Mouse (Mus musculus): ENCODE measurements at regions not wholly inside any gene's neighbourhood (a gene's known extent, or its start where the extent isn't known, plus 50 kb on each side); places are given as distances from the start of the nearest gene placed in this dataset.

GRCm38 (mm10) chr2:171766193-171766930, 276.9 kb downstream of the Cbln4 start:
- 64% methylated on average over 7 of the region's 7 CpGs for WGBS
- H3K4me2 ChIP-seq: no peak overlapping the region

GRCm38 (mm10) chr2:171765071-171765470, 278.2 kb downstream of the Cbln4 start:
- H3K9ac ChIP-seq: no peak overlapping the region
- WGBS: 81% methylated on average over 4 of the region's 4 CpGs
- no peaks in the 10 kb centered on the region for H3K9me3 ChIP-seq
- H3K27me3 ChIP-seq (replicated peaks): no peaks in the 10 kb centered on the region
- no peak overlapping the region for H3K27ac ChIP-seq
- no peaks in the 10 kb centered on the region for H3K36me3 ChIP-seq
- H3K4me1 ChIP-seq: no peaks in the 10 kb centered on the region
- H3K4me2 ChIP-seq: no peak overlapping the region
- no peak for ATAC-seq (ENCODE audit: insufficient read depth, low FRiP score, low read depth)
- H3K4me3 ChIP-seq (replicated peaks): no peak overlapping the region

More at GRCm38 (mm10) chr2:171766193-171766930, 276.9 kb downstream of the Cbln4 start:
- H3K9me3 ChIP-seq: no peaks in the 10 kb centered on the region
- H3K4me3 ChIP-seq (replicated peaks): no peak overlapping the region
- H3K4me1 ChIP-seq: no peaks in the 10 kb centered on the region
- no peak overlapping the region for H3K27ac ChIP-seq
- ATAC-seq (ENCODE audit: insufficient read depth, low FRiP score, low read depth): no peak
- no peaks in the 10 kb centered on the region for H3K27me3 ChIP-seq (replicated peaks)
- no peak overlapping the region for H3K9ac ChIP-seq
- no peaks in the 10 kb centered on the region for H3K36me3 ChIP-seq

DNA sequence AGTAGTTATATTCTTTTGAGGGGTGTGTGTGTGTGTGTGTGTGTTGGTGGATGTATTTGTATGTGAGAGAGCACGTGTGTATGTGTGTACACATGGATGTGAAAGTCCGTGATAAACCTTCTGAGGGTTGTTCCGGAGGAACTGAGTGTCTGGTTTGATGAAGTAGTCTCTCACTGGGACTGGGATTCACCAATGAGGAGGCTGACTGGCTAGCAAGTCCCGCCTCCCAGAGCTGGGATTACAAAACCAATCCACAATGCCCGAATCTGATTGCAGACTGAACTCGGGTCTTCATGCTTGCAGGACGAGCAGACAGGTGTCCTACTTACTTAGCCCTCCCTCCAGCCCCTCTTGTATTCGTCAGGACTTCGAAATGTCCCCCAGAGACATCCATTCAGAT, 289.8 kb downstream of the Cbln4 start:
- 72% methylated on average over 9 of the region's 9 CpGs for WGBS
- no peak for ATAC-seq (ENCODE audit: insufficient read depth, low FRiP score, low read depth)

DNA sequence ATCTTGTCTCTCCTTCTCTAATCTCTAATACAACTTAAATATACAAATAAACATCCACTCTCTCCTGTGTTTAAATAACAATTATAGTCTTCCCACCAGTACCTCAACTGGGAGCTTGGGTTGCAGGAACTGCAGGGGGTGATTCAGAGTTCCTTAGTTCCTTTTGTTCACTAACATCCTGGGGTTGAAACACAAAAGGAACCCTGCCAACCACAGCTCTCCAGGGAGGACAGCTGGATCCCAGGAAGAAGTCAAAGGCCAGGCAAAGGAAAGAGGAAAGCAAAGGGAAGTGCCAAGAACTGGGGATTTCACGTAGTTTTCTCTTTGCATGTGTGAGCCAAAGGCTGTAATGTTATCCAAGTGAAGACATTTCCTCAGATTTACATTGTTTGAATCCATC, 296.1 kb downstream of the Cbln4 start:
- ATAC-seq (ENCODE audit: insufficient read depth, low FRiP score, low read depth): no peak
- 33% methylated on average over 1 of the region's 1 CpGs for WGBS
- H3K27ac ChIP-seq: no peak overlapping the region
- H3K9ac ChIP-seq: no peak overlapping the region
- no peaks in the 10 kb centered on the region for H3K4me1 ChIP-seq
- no peak overlapping the region for H3K4me3 ChIP-seq (replicated peaks)
- H3K36me3 ChIP-seq: no peaks in the 10 kb centered on the region
- H3K9me3 ChIP-seq: no peaks in the 10 kb centered on the region
- H3K4me2 ChIP-seq: no peak overlapping the region
- H3K27me3 ChIP-seq (replicated peaks): no peaks in the 10 kb centered on the region

More for the DNA sequence above, 289.8 kb downstream of the Cbln4 start:
- Histone ChIP-seq H3K9ac (no peak overlapping the region), H3K36me3 (no peaks in the 10 kb centered on the region), H3K4me2 (no peak overlapping the region), H3K4me3 (replicated peaks) (no peak overlapping the region), H3K9me3 (no peaks in the 10 kb centered on the region), H3K27me3 (replicated peaks) (no peaks in the 10 kb centered on the region), H3K27ac (no peak overlapping the region), H3K4me1 (no peaks in the 10 kb centered on the region)

DNA sequence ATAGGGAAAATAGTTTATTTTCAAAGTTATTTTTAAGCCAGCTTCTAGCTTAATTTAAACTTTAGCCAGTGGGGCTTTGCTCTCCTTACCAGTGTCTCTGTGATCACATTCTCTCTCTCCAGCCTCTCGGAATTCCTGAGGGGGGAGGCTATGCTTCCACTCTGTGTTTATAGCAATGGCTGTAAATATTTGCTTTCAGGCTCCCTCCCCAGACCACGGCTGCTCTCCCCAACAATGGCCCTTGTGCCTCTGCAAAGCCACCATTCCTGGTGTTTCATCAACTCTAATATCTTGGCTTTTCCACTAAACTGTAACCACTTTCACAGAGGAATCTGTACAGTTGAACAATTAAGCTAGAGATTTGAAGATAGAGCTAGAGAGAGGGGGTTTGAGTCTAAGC, 300.2 kb downstream of the Cbln4 start:
- Histone ChIP-seq H3K4me2 (no peak overlapping the region), H3K27ac (no peak overlapping the region), H3K4me3 (replicated peaks) (no peak overlapping the region), H3K27me3 (replicated peaks) (no peaks in the 10 kb centered on the region), H3K4me1 (no peaks in the 10 kb centered on the region), H3K36me3 (no peaks in the 10 kb centered on the region), H3K9ac (no peak overlapping the region), H3K9me3 (no peaks in the 10 kb centered on the region)
- WGBS: 17% methylated on average over 2 of the region's 2 CpGs
- no peak for ATAC-seq (ENCODE audit: insufficient read depth, low FRiP score, low read depth)

DNA sequence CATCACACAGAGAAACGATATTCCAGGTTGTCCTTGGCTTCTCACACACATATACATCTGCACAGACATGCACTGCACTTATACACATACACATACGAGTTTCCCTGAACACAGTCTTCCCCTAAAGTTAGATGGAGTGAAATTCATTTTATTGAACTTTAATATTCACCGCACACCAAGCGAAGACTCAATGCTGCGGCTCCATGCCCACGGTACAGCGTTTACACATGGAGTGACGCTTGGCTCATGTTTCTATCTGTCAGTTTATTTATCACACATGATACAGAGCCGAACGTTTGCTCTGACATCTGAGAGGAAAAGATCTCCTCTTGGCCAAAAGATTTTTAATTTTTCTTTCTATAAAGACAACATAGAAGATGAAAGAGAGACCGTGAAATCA, 300.6 kb downstream of the Cbln4 start:
- 30% methylated on average over 11 of the region's 11 CpGs for WGBS
- Histone ChIP-seq H3K36me3 (no peaks in the 10 kb centered on the region), H3K4me3 (replicated peaks) (no peak overlapping the region), H3K9me3 (no peaks in the 10 kb centered on the region), H3K9ac (no peak overlapping the region), H3K4me2 (no peak overlapping the region), H3K4me1 (no peaks in the 10 kb centered on the region), H3K27me3 (replicated peaks) (no peaks in the 10 kb centered on the region), H3K27ac (no peak overlapping the region)
- ATAC-seq (ENCODE audit: insufficient read depth, low FRiP score, low read depth): no peak

DNA sequence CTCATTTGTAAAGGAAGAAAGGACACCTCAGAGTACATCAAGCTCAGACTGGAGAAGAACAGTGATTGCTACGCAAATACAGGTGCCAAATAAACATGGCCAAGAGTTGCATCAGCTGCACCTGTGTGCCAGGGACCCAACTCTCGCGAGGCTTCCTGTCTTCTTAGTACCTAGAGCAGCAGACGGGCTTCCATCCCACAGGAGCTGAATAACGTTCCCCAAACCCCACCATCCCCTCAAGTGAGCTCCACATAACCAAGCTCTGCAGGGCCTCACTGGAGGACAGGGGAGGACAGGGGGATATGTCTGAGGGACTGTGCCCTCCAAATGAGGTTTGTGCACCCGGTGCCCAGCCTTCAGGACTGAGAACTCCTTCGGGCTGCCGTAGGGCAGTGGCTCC, 305.5 kb downstream of the Cbln4 start:
- no peak for ATAC-seq (ENCODE audit: insufficient read depth, low FRiP score, low read depth)
- H3K4me1 ChIP-seq: no peaks in the 10 kb centered on the region
- H3K4me3 ChIP-seq (replicated peaks): no peak overlapping the region
- H3K9me3 ChIP-seq: no peaks in the 10 kb centered on the region
- H3K27ac ChIP-seq: no peak overlapping the region
- H3K9ac ChIP-seq: no peak overlapping the region
- H3K27me3 ChIP-seq (replicated peaks): no peaks in the 10 kb centered on the region
- no peak overlapping the region for H3K4me2 ChIP-seq
- WGBS: 87% methylated on average over 8 of the region's 8 CpGs
- no peaks in the 10 kb centered on the region for H3K36me3 ChIP-seq

GRCm38 (mm10) chr2:171735061-171735490, 308.2 kb downstream of the Cbln4 start:
- no peaks in the 10 kb centered on the region for H3K9me3 ChIP-seq
- WGBS: 53% methylated on average over 14 of the region's 14 CpGs
- no peak overlapping the region for H3K27ac ChIP-seq
- H3K4me2 ChIP-seq: no peak overlapping the region
- H3K4me3 ChIP-seq (replicated peaks): no peak overlapping the region
- no peak overlapping the region for H3K9ac ChIP-seq
- no peaks in the 10 kb centered on the region for H3K4me1 ChIP-seq
- H3K36me3 ChIP-seq: no peaks in the 10 kb centered on the region
- ATAC-seq (ENCODE audit: insufficient read depth, low FRiP score, low read depth): no peak; the same call in 1 of the 2 replicates
- H3K27me3 ChIP-seq (replicated peaks): no peaks in the 10 kb centered on the region

DNA sequence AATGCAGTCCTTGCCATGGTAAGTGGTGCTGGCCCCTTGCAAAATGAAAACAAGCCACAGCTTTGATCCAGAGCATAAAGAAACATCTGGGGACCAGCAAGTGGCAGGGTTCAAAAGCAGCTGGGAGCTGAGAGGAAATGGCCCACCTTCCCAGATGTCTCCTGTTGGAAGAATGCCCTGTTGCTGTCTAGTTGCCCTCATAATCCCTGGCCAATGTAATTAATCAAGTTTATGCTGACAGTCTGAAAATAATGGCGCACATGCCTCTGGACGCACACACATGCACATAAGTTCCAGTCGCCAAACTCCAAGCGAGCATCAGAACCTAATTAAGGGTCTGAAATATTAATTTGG, 308.7 kb downstream of the Cbln4 start:
- Histone ChIP-seq H3K9me3 (no peaks in the 10 kb centered on the region), H3K27ac (no peak overlapping the region), H3K36me3 (no peaks in the 10 kb centered on the region), H3K27me3 (replicated peaks) (no peaks in the 10 kb centered on the region), H3K9ac (no peak overlapping the region), H3K4me1 (no peaks in the 10 kb centered on the region), H3K4me3 (replicated peaks) (no peak overlapping the region), H3K4me2 (no peak overlapping the region)
- ATAC-seq (ENCODE audit: insufficient read depth, low FRiP score, low read depth): no peak
- WGBS: 51% methylated on average over 4 of the region's 4 CpGs

- H3K9me3 ChIP-seq: no peaks in the 10 kb centered on the region
- 64% methylated on average over 14 of the region's 14 CpGs for WGBS
- no peak overlapping the region for H3K9ac ChIP-seq
- no peak overlapping the region for H3K4me3 ChIP-seq (replicated peaks)
- H3K4me2 ChIP-seq: no peak overlapping the region
- H3K36me3 ChIP-seq: no peaks in the 10 kb centered on the region
- no peak for ATAC-seq (ENCODE audit: insufficient read depth, low FRiP score, low read depth)
- H3K27me3 ChIP-seq (replicated peaks): no peaks in the 10 kb centered on the region
- H3K4me1 ChIP-seq: no peaks in the 10 kb centered on the region
- no peak overlapping the region for H3K27ac ChIP-seq
Observed at GRCm38 (mm10) chr2:171733965-171734633, 309.2 kb downstream of the Cbln4 start.

DNA sequence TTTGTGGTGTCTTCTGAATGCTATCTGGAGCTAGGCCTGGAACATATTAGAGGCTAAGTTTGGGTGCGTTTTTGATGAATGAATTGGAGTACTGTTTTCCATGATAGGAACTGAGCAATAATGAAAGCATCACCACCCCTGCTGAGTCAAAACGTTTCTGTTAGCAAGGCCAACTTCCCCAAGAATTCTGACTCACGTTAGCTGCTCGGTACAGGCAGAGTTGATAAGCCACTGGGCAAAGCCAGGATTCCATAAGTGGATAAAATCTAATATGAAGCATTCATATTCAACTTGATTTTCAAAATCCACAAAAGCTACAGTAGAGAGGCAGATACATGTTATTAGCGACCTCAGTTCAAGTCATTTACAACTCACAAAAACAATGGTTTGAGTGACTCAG, 324.0 kb downstream of the Cbln4 start:
- H3K27ac ChIP-seq: no peak overlapping the region
- H3K4me2 ChIP-seq: no peak overlapping the region
- H3K36me3 ChIP-seq: no peaks in the 10 kb centered on the region
- 71% methylated on average over 5 of the region's 5 CpGs for WGBS
- no peaks in the 10 kb centered on the region for H3K27me3 ChIP-seq (replicated peaks)
- ATAC-seq (ENCODE audit: insufficient read depth, low FRiP score, low read depth): no peak
- no peaks in the 10 kb centered on the region for H3K4me1 ChIP-seq
- no peak overlapping the region for H3K9ac ChIP-seq
- no peak overlapping the region for H3K4me3 ChIP-seq (replicated peaks)
- no peaks in the 10 kb centered on the region for H3K9me3 ChIP-seq

- no peak overlapping the region for H3K9ac ChIP-seq
- H3K9me3 ChIP-seq: no peaks in the 10 kb centered on the region
- H3K4me1 ChIP-seq: no peaks in the 10 kb centered on the region
- H3K27ac ChIP-seq: no peak overlapping the region
- H3K27me3 ChIP-seq (replicated peaks): no peaks in the 10 kb centered on the region
- no peak overlapping the region for H3K4me2 ChIP-seq
- H3K4me3 ChIP-seq (replicated peaks): no peak overlapping the region
- ATAC-seq (ENCODE audit: insufficient read depth, low FRiP score, low read depth): no peak
- WGBS: 89% methylated on average over 5 of the region's 5 CpGs
- no peaks in the 10 kb centered on the region for H3K36me3 ChIP-seq
Observed at GRCm38 (mm10) chr2:171718855-171719254, 324.4 kb downstream of the Cbln4 start.

All from stomach, embryonic 15.5 days (tissue).